Mouse (Mus musculus): ENCODE data around the gene Mgat5. TPM values are rescaled to one million over a fixed set of nuclear protein-coding genes. Genes with fewer than 3 reads are reported as not detected.

Gene Mgat5
- polyA plus RNA-seq, 1 experiment from 2014 or later = 5.2 TPM

DNA sequence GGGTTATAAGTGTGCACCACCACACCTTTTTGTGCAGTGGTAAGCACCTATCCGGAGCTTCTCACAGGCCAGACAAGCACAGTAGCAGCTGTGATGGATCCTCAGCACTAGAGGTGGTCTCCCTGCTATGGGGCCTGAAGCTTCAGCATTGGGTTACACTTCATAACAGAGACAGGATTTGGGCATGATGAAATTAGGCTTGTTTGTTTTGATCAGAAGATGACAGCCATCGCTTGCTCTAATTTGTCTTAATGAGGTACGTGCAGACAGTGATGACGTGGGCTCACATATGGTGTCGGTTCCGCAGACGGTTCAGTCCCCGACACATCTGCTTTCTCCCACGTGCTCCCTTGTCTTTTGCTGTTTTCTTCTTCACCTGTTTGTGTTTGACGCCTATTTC lies 132.9 kb downstream of the Mgat5 start:
- H3K4me3 ChIP-seq (ENCODE audit: low read depth, low read length) = no peak overlapping the region
- H3K4me1 ChIP-seq (ENCODE audit: insufficient read depth) = no peaks in the 10 kb centered on the region
- TF ChIP-seq CTCF (IDR thresholded peaks at IDR 0.05; ENCODE audit: low read depth) = no peak
- no peaks in the 10 kb centered on the region for H3K27me3 ChIP-seq (ENCODE audit: insufficient read depth, low read length)
- no peak for DNase-seq
- no peaks in the 10 kb centered on the region for H3K9me3 ChIP-seq (ENCODE audit: low read depth, low read length)
- H3K9ac ChIP-seq = no peak overlapping the region
- WGBS = 69% methylated on average over 10 of the region's 10 CpGs
- no peak overlapping the region for H3K27ac ChIP-seq (ENCODE audit: low read depth)
- no peaks in the 10 kb centered on the region for H3K36me3 ChIP-seq (ENCODE audit: insufficient read depth)
- no peak for ATAC-seq (ENCODE audit: insufficient read depth)
- no peak overlapping the region for H3K4me2 ChIP-seq

GRCm38 (mm10) chr1:127338833-127339487 lies 134.1 kb downstream of the Mgat5 start:
- no peak overlapping the region for H3K4me3 ChIP-seq (ENCODE audit: low read depth, low read length)
- no peak overlapping the region for H3K9ac ChIP-seq
- no peak for TF ChIP-seq CTCF (IDR thresholded peaks at IDR 0.05; ENCODE audit: low read depth)
- 48% methylated on average over 9 of the region's 9 CpGs for WGBS
- no peaks in the 10 kb centered on the region for H3K4me1 ChIP-seq (ENCODE audit: insufficient read depth)
- H3K27me3 ChIP-seq (ENCODE audit: insufficient read depth, low read length) = no peaks in the 10 kb centered on the region
- no peak for ATAC-seq (ENCODE audit: insufficient read depth)
- no peaks in the 10 kb centered on the region for H3K9me3 ChIP-seq (ENCODE audit: low read depth, low read length)
- no peak overlapping the region for H3K4me2 ChIP-seq
- H3K36me3 ChIP-seq (ENCODE audit: insufficient read depth) = no peaks in the 10 kb centered on the region
- no peak for DNase-seq
- H3K27ac ChIP-seq (ENCODE audit: low read depth) = no peak overlapping the region

- TF ChIP-seq CTCF (IDR thresholded peaks at IDR 0.05; ENCODE audit: low read depth) = no peak
- 86% methylated on average over 9 of the region's 9 CpGs for WGBS
- no peak overlapping the region for H3K4me3 ChIP-seq (ENCODE audit: low read depth, low read length)
- DNase-seq = no peak
- ATAC-seq (ENCODE audit: insufficient read depth) = no peak
- no peaks in the 10 kb centered on the region for H3K27me3 ChIP-seq (ENCODE audit: insufficient read depth, low read length)
- H3K9ac ChIP-seq = no peak overlapping the region
- no peaks in the 10 kb centered on the region for H3K9me3 ChIP-seq (ENCODE audit: low read depth, low read length)
- H3K36me3 ChIP-seq (ENCODE audit: insufficient read depth) = no peaks in the 10 kb centered on the region
- no peak overlapping the region for H3K4me2 ChIP-seq
- H3K4me1 ChIP-seq (ENCODE audit: insufficient read depth) = no peaks in the 10 kb centered on the region
- H3K27ac ChIP-seq (ENCODE audit: low read depth) = no peak overlapping the region
Observed at GRCm38 (mm10) chr1:127340296-127340695, 135.5 kb downstream of the Mgat5 start.

GRCm38 (mm10) chr1:127344913-127345312 lies 140.1 kb downstream of the Mgat5 start:
- ATAC-seq (ENCODE audit: insufficient read depth) = no peak
- no peaks in the 10 kb centered on the region for H3K4me1 ChIP-seq (ENCODE audit: insufficient read depth)

GRCm38 (mm10) chr1:127346596-127347139 lies 141.9 kb downstream of the Mgat5 start:
- H3K4me1 ChIP-seq (ENCODE audit: insufficient read depth) = no peaks in the 10 kb centered on the region

More at GRCm38 (mm10) chr1:127344913-127345312, 140.1 kb downstream of the Mgat5 start:
- Histone ChIP-seq H3K27me3 (ENCODE audit: insufficient read depth, low read length) (no peaks in the 10 kb centered on the region), H3K4me2 (no peak overlapping the region), H3K4me3 (ENCODE audit: low read depth, low read length) (no peak overlapping the region), H3K9ac (no peak overlapping the region), H3K27ac (ENCODE audit: low read depth) (no peak overlapping the region), H3K9me3 (ENCODE audit: low read depth, low read length) (no peaks in the 10 kb centered on the region), H3K36me3 (ENCODE audit: insufficient read depth) (no peaks in the 10 kb centered on the region)
- TF ChIP-seq CTCF (IDR thresholded peaks at IDR 0.05; ENCODE audit: low read depth) = no peak
- WGBS = 50% methylated on average over 9 of the region's 9 CpGs
- DNase-seq = no peak

GRCm38 (mm10) chr1:127347878-127348620 lies 143.2 kb downstream of the Mgat5 start:
- H3K9me3 ChIP-seq (ENCODE audit: low read depth, low read length) = no peaks in the 10 kb centered on the region
- H3K4me2 ChIP-seq = no peak overlapping the region
- H3K36me3 ChIP-seq (ENCODE audit: insufficient read depth) = no peaks in the 10 kb centered on the region
- no peak overlapping the region for H3K9ac ChIP-seq
- no peaks in the 10 kb centered on the region for H3K27me3 ChIP-seq (ENCODE audit: insufficient read depth, low read length)
- no peak overlapping the region for H3K27ac ChIP-seq (ENCODE audit: low read depth)
- ATAC-seq (ENCODE audit: insufficient read depth) = peak; percentile 3; the same call in 1 of the 2 replicates
- no peak for TF ChIP-seq CTCF (IDR thresholded peaks at IDR 0.05; ENCODE audit: low read depth)
- WGBS = 76% methylated on average over 3 of the region's 3 CpGs
- H3K4me3 ChIP-seq (ENCODE audit: low read depth, low read length) = no peak overlapping the region
- no peak for DNase-seq
- no peaks in the 10 kb centered on the region for H3K4me1 ChIP-seq (ENCODE audit: insufficient read depth)

More at GRCm38 (mm10) chr1:127346596-127347139, 141.9 kb downstream of the Mgat5 start:
- DNase-seq = no peak
- no peaks in the 10 kb centered on the region for H3K36me3 ChIP-seq (ENCODE audit: insufficient read depth)
- no peaks in the 10 kb centered on the region for H3K27me3 ChIP-seq (ENCODE audit: insufficient read depth, low read length)
- 76% methylated on average over 3 of the region's 3 CpGs for WGBS
- no peak overlapping the region for H3K4me2 ChIP-seq
- H3K9ac ChIP-seq = no peak overlapping the region
- H3K9me3 ChIP-seq (ENCODE audit: low read depth, low read length) = no peaks in the 10 kb centered on the region
- no peak for ATAC-seq (ENCODE audit: insufficient read depth)
- no peak overlapping the region for H3K27ac ChIP-seq (ENCODE audit: low read depth)
- no peak overlapping the region for H3K4me3 ChIP-seq (ENCODE audit: low read depth, low read length)
- TF ChIP-seq CTCF (IDR thresholded peaks at IDR 0.05; ENCODE audit: low read depth) = no peak

Data from lung, embryonic 14.5 days (tissue).